Mouse (Mus musculus): Measurements from ENCODE around the gene Sowahb.

Gene Sowahb

GRCm38 (mm10) chr5:93048481-93049240 lies 3.8 kb upstream of the Sowahb start:
- ChIA-PET CTCF (interaction anchor here in 1 of 4 experiments (0.6 kb wide), 1 partner anchor 274 kb away, joined by 9 read pairs; no protein-coding TSS in a partner anchor), POLR2A (interaction anchor here in 3 of 4 experiments (0.6 to 1.1 kb wide), 5 partner anchors 43 to 130 kb away, joined by 3 to 4 read pairs (median 3); no protein-coding TSS in a partner anchor)

GRCm38 (mm10) chr5:93046306-93046845 lies 1.6 kb upstream of the Sowahb start:
- ChIA-PET POLR2A (interaction anchor here in 2 of 4 experiments (0.6 to 17.4 kb wide), 7 partner anchors 27 to 92 kb away, joined by 3 to 157 read pairs (median 15); no protein-coding TSS in a partner anchor), CTCF (interaction anchor here in 1 of 4 experiments (1.0 kb wide), 1 partner anchor 47 kb away, joined by 3 read pairs; the partner anchor contains the start of gene Sept11)

- POLR2A ChIA-PET, result interaction anchor here in 3 of 4 experiments (0.6 to 17.4 kb wide), 26 partner anchors 14 to 370 kb away, joined by 3 to 157 read pairs (median 5); partner anchors contain the start of genes Sept11 (in 2 of the 3), Ccdc158 (in 1 of the 3) and Ccng2 (in 1 of the 3)
- CTCF ChIA-PET, result interaction anchor here in 3 of 4 experiments (0.5 to 2.3 kb wide), 8 partner anchors 14 to 280 kb away, joined by 3 to 7 read pairs (median 3); partner anchors contain the start of gene Sept11 (in 1 of the 3)
Measured at GRCm38 (mm10) chr5:93045371-93045714, 521 bp upstream of the Sowahb start.

GRCm38 (mm10) chr5:93043688-93044583 lies 886 bp downstream of the Sowahb start:
- ChIA-PET POLR2A (interaction anchor here in 3 of 4 experiments (0.6 to 17.4 kb wide), 26 partner anchors 12 to 289 kb away, joined by 3 to 157 read pairs (median 5); partner anchors contain the start of genes Sept11 (in 3 of the 3) and Ccng2 (in 1 of the 3)), CTCF (interaction anchor here in 3 of 4 experiments (0.5 to 2.3 kb wide), 7 partner anchors 38 to 944 kb away, joined by 3 to 7 read pairs (median 3); no protein-coding TSS in a partner anchor)

GRCm38 (mm10) chr5:93042831-93043687 lies 1.8 kb downstream of the Sowahb start:
- ChIA-PET POLR2A (interaction anchor here in 3 of 4 experiments (0.6 to 17.4 kb wide), 16 partner anchors 12 to 225 kb away, joined by 3 to 157 read pairs (median 12); partner anchors contain the start of genes Ccng2 (in 1 of the 3) and Sept11 (in 1 of the 3)), CTCF (interaction anchor here in 1 of 4 experiments (0.5 to 0.6 kb wide), 3 partner anchors 68 to 944 kb away, joined by 3 to 4 read pairs (median 3); no protein-coding TSS in a partner anchor)

- ChIA-PET CTCF (no interaction called here), POLR2A (interaction anchor here in 3 of 4 experiments (0.7 to 17.4 kb wide), 7 partner anchors 11 to 313 kb away, joined by 3 to 157 read pairs (median 11); partner anchors contain the start of gene Sept11 (in 1 of the 3))
Measured at GRCm38 (mm10) chr5:93042031-93042430, 2.8 kb downstream of the Sowahb start.

- ChIA-PET CTCF (no interaction called here), POLR2A (interaction anchor here in 3 of 4 experiments (0.5 to 17.4 kb wide), 7 partner anchors 11 to 312 kb away, joined by 3 to 157 read pairs (median 3); no protein-coding TSS in a partner anchor)
Measured at GRCm38 (mm10) chr5:93041276-93041675, 3.5 kb downstream of the Sowahb start.

- ChIA-PET POLR2A (interaction anchor here in 3 of 4 experiments (0.6 to 17.4 kb wide), 22 partner anchors 9 to 416 kb away, joined by 3 to 157 read pairs (median 4); partner anchors contain the start of gene Sept11 (in 1 of the 3)), CTCF (interaction anchor here in 2 of 4 experiments (0.8 to 1.0 kb wide), 2 partner anchors 13 to 314 kb away, joined by 3 read pairs; no protein-coding TSS in a partner anchor)
Measured at GRCm38 (mm10) chr5:93040095-93040494, 4.7 kb downstream of the Sowahb start.

GRCm38 (mm10) chr5:93036254-93036653 lies 8.6 kb downstream of the Sowahb start:
- POLR2A ChIA-PET, result interaction anchor here in 3 of 4 experiments (0.6 to 17.4 kb wide), 11 partner anchors 9 to 280 kb away, joined by 3 to 157 read pairs (median 5); no protein-coding TSS in a partner anchor
- CTCF ChIA-PET, result interaction anchor here in 1 of 4 experiments (0.7 kb wide), 1 partner anchor 11 kb away, joined by 3 read pairs; no protein-coding TSS in a partner anchor

- POLR2A ChIA-PET, result interaction anchor here in 2 of 4 experiments (0.6 to 17.4 kb wide), 4 partner anchors 8 to 222 kb away, joined by 4 to 157 read pairs (median 74); no protein-coding TSS in a partner anchor
- CTCF ChIA-PET, result interaction anchor here in 1 of 4 experiments (0.6 kb wide), 1 partner anchor 960 kb away, joined by 5 read pairs; no protein-coding TSS in a partner anchor
Measured at GRCm38 (mm10) chr5:93035285-93035684, 9.5 kb downstream of the Sowahb start.

GRCm38 (mm10) chr5:93033087-93033870 lies 11.5 kb downstream of the Sowahb start:
- ChIA-PET CTCF (interaction anchor here in 2 of 4 experiments (1.1 to 1.2 kb wide), 2 partner anchors 63 to 305 kb away, joined by 3 read pairs; no protein-coding TSS in a partner anchor), POLR2A (interaction anchor here in 3 of 4 experiments (0.6 to 17.4 kb wide), 5 partner anchors 14 to 61 kb away, joined by 3 to 157 read pairs (median 4); no protein-coding TSS in a partner anchor)

GRCm38 (mm10) chr5:93032621-93033020 lies 12.2 kb downstream of the Sowahb start:
- ChIA-PET POLR2A (interaction anchor here in 3 of 4 experiments (0.6 to 17.4 kb wide), 3 partner anchors 13 to 62 kb away, joined by 3 to 157 read pairs (median 27); no protein-coding TSS in a partner anchor), CTCF (interaction anchor here in 1 of 4 experiments (1.2 kb wide), 1 partner anchor 304 kb away, joined by 3 read pairs; no protein-coding TSS in a partner anchor)

- ChIA-PET POLR2A (interaction anchor here in 2 of 4 experiments (0.6 to 17.4 kb wide), 9 partner anchors 9 to 235 kb away, joined by 3 to 157 read pairs (median 4); partner anchors contain the start of gene Sept11 (in 1 of the 2)), CTCF (interaction anchor here in 1 of 4 experiments (0.6 kb wide), 1 partner anchor 15 kb away, joined by 3 read pairs; no protein-coding TSS in a partner anchor)
Measured at GRCm38 (mm10) chr5:93030869-93031268, 14.0 kb downstream of the Sowahb start.

GRCm38 (mm10) chr5:93030411-93030810 lies 14.4 kb downstream of the Sowahb start:
- CTCF ChIA-PET, result interaction anchor here in 2 of 4 experiments (0.6 to 0.7 kb wide), 2 partner anchors 196 to 293 kb away, joined by 3 to 6 read pairs; no protein-coding TSS in a partner anchor
- POLR2A ChIA-PET, result interaction anchor here in 2 of 4 experiments (0.6 to 17.4 kb wide), 8 partner anchors 10 to 326 kb away, joined by 3 to 157 read pairs (median 4); partner anchors contain the start of gene Sept11 (in 1 of the 2)
